Mouse (Mus musculus) hematopoietic multipotent progenitor cell, adult 10-12 weeks (in vitro differentiated cells): ENCODE results near the gene Ckb. TPM values are rescaled to one million over a fixed set of nuclear protein-coding genes. Genes with fewer than 3 reads are reported as not detected.

Experiments used
- polyA plus RNA-seq: library from polyadenylated mRNA; stranded (reverse); fragments of >175 nt; gene quantifications from 2 replicates; pipeline ENCODE4 v1.2.3, GENCODE M21; 2012; ENCODE audit warnings: low replicate concordance

Ckb gene
- polyA plus RNA-seq, result 65.3 and 88.1 TPM in 2 replicates

DNA sequence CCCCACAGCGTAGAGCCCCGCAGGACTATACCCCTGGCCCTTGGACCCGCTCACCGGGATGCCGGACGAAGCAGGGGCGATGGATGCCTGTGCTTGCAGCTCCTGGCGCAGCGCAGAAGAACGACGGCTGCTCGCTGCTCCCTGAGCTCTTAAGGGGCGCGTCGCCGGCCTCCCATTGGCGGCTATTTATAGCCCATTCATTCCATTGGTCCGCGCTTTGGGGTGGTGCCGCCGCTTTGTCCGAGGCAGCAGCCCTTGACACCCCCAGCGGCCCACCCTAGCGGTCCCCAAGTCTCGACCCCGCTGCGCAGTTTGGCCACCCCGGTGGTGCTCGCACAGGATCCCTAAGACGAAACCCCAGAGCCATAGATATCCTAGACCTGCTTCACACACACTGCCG, at the start of gene Ckb:
Gene Ckb (minus strand): TSS at position 163 of the 400 bp plus-strand sequence.

DNA sequence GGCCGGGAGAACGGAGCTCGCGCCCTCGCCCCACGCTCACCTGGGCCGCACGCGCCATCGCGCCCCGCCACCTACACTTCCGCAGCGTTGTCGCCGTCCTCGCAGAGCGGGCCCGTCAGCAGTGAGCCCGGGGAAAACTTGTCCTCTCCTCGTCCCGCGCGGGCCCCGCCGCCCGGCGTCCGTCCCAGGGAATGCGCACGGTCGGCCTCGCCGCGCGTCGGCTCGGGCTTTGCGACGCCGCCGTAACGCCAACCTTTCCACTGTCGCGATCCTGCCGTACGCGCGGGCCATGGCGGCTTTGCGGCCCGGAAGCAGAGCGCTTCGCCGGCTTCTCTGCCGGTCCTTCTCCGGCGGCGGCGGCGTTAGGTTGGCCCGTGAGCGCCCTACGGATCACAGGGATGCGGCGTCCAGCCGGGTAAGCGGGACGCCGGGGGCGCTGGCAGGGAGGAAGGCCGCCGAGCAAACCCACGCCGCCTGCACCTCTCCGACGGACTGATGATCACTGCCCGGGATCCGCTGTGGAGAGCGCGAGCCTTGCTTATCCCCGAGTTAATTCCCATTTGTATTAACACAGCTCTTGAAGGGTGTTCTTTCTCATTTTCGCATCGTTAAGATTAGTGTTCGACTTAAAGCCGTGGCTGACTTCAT, 41.0 kb upstream of the Ckb start, which contains the start of the genes Bag5 and Apopt1:
Gene Bag5 (minus strand): TSS at position 254 of the 648 bp plus-strand sequence.
Gene Apopt1 (plus strand): TSS at position 258 of the 648 bp plus-strand sequence.

DNA sequence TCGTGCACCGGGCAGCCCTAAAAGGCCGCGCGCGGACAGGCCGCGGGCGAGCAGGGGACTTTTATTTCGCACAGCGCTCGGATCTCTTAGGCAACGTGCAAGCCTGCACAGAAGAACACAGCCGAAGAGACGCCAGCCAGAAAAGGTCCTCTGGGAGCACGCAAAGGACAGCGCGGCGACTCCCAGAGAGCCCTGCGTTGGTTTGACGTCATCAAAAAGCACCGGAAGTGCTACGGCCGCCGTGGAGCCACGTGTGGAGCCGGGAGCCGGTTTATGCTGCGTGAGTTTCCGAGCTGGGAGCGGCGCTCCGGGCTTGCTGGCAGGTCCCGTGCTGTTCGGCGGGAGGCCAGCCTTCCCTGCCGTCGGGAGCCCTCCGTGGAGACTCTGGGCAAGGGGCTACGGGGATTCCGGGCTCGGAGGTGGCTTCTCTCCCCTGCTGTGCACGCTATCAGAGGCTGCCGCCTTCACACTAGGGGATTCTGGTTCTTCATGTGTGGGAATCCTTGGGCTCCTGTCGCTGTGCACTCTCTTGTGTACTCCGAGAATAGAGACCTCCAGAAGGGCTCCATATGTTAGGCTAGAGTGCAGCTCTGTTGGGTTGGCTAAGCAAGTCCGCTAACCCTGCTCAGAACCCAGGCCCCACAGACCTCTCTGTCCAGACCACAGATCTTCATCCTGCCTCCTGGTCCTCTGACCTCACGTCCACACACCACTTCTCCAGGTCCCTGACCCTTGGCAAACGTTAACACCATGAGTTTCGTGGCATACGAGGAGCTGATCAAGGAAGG, 5.9 kb upstream of the Ckb start, which contains the start of gene Trmt61a:
Gene Trmt61a (plus strand): TSS at position 224 of the 788 bp plus-strand sequence.

Other genes starting within 250 kb of the Ckb start
- gene Tnfaip2, start 229.9 kb downstream of the Ckb start, polyA plus RNA-seq, result 22.9 and 55.2 TPM in 2 replicates
- gene Gm266, start 186.5 kb downstream of the Ckb start, polyA plus RNA-seq, result 0.23 TPM in 1 of 2 replicates, not detected in the other
- 96.4 and 163 TPM in 2 replicates for gene Eif5, start 134.3 kb downstream of the Ckb start, polyA plus RNA-seq
- gene Mark3, start 97.8 kb downstream of the Ckb start, polyA plus RNA-seq, result 14.6 and 17.3 TPM in 2 replicates
- 16.3 and 18.1 TPM in 2 replicates for gene Trmt61a, start 5.8 kb upstream of the Ckb start, polyA plus RNA-seq
- 7.7 and 8.3 TPM in 2 replicates for gene Bag5, start 40.9 kb upstream of the Ckb start, polyA plus RNA-seq
- 82.3 and 167 TPM in 2 replicates for gene Apopt1, start 40.9 kb upstream of the Ckb start, polyA plus RNA-seq
- gene Klc1, start 86.5 kb upstream of the Ckb start, polyA plus RNA-seq, result 74.5 and 84.9 TPM in 2 replicates
- gene Xrcc3, start 141.5 kb upstream of the Ckb start, polyA plus RNA-seq, result 2.9 and 3.6 TPM in 2 replicates
- 4.7 and 5.4 TPM in 2 replicates for gene Zfyve21, start 141.8 kb upstream of the Ckb start, polyA plus RNA-seq
- gene Ppp1r13b, start 235.8 kb upstream of the Ckb start, polyA plus RNA-seq, result 19.9 and 26.9 TPM in 2 replicates